Mouse (Mus musculus) frontal cortex, adult 2 months (tissue): ENCODE measurements around the gene Abcg1. TPM values are rescaled to one million over a fixed set of nuclear protein-coding genes. Genes with fewer than 3 reads are reported as not detected.

Experiments
- DNase-seq, 2 experiments: peaks; one replicate each; pipeline ENCODE4 v3.0.0; 2022; ENCODE audit warnings: low spot score in 1 of 2; ENCODE audit errors: extremely low spot score in 1 of 2
- polyA plus RNA-seq: library from polyadenylated mRNA; depleted of rRNA; stranded (reverse); fragments of >200 nt; gene quantifications from 2 replicates; pipeline ENCODE4 v1.2.3, GENCODE M21; 2012; rRNA removed

The Abcg1 gene
- polyA plus RNA-seq: 29.5 and 29.6 TPM in 2 replicates

GRCm38 (mm10) chr17:31057151-31057890, at the start of gene Abcg1:
Gene Abcg1, plus strand, starts transcription at chr17:31057675.
- DNase-seq: peak in 1 of 2 experiments; percentile 77

GRCm38 (mm10) chr17:31008416-31008815, 49.1 kb upstream of the Abcg1 start:
- DNase-seq: no peak

- DNase-seq: peak in 1 of 2 experiments; percentile 73
Observed at GRCm38 (mm10) chr17:31011551-31012394, 45.7 kb upstream of the Abcg1 start.

GRCm38 (mm10) chr17:31018267-31018666, 39.2 kb upstream of the Abcg1 start:
- peak in 1 of 2 experiments; percentile 80 for DNase-seq

GRCm38 (mm10) chr17:31019505-31019904, 38.0 kb upstream of the Abcg1 start:
- DNase-seq: peak in 1 of 2 experiments; percentile 85

- DNase-seq: no peak
Observed at GRCm38 (mm10) chr17:31020078-31020477, 37.4 kb upstream of the Abcg1 start.

GRCm38 (mm10) chr17:31021276-31021675, 36.2 kb upstream of the Abcg1 start:
- no peak for DNase-seq

- DNase-seq: no peak
Observed at GRCm38 (mm10) chr17:31024125-31024781, 33.2 kb upstream of the Abcg1 start.

- no peak for DNase-seq
Observed at GRCm38 (mm10) chr17:31024782-31025125, 32.7 kb upstream of the Abcg1 start.

GRCm38 (mm10) chr17:31026986-31027385, 30.5 kb upstream of the Abcg1 start:
- no peak for DNase-seq

- DNase-seq: peak in 1 of 2 experiments; percentile 49
Observed at GRCm38 (mm10) chr17:31027723-31028122, 29.8 kb upstream of the Abcg1 start.

GRCm38 (mm10) chr17:31028821-31029370, 28.6 kb upstream of the Abcg1 start:
- DNase-seq: no peak

GRCm38 (mm10) chr17:31029407-31029806, 28.1 kb upstream of the Abcg1 start:
- DNase-seq: no peak

GRCm38 (mm10) chr17:31032341-31032740, 25.1 kb upstream of the Abcg1 start:
- DNase-seq: no peak

GRCm38 (mm10) chr17:31033251-31033650, 24.2 kb upstream of the Abcg1 start:
- no peak for DNase-seq

- no peak for DNase-seq
Observed at GRCm38 (mm10) chr17:31034165-31034564, 23.3 kb upstream of the Abcg1 start.

GRCm38 (mm10) chr17:31034674-31035356, 22.7 kb upstream of the Abcg1 start:
- DNase-seq: no peak

- peak; percentile 46 to 73 for DNase-seq
Observed at GRCm38 (mm10) chr17:31036168-31036876, 21.2 kb upstream of the Abcg1 start.

GRCm38 (mm10) chr17:31037331-31037730, 20.1 kb upstream of the Abcg1 start:
- DNase-seq: no peak

- no peak for DNase-seq
Observed at GRCm38 (mm10) chr17:31038381-31038780, 19.1 kb upstream of the Abcg1 start.
